Mouse (Mus musculus) E14TG2a.4 (cell line): Measurements from ENCODE around the gene Pdzd2.

ENCODE experiments used
- CTCF ChIP-seq: conservative IDR thresholded peaks from 2 replicates; pipeline ENCODE4 v1.5.1; 2014; ENCODE audit warnings: low read length
- NANOG ChIP-seq: IDR thresholded peaks from 2 replicates; pipeline ENCODE4 v1.6.1; 2014; ENCODE audit warnings: borderline replicate concordance, low read length, mixed read lengths
- POU5F1 ChIP-seq: IDR thresholded peaks from 2 replicates; pipeline ENCODE4 v1.6.1; 2014; ENCODE audit warnings: low read length, borderline replicate concordance

GRCm38 (mm10) chr15:12453343-12453742 is 286.4 kb downstream of the Pdzd2 start:
- TF ChIP-seq CTCF (no peak), POU5F1 (no peak), NANOG (no peak)
